Mouse (Mus musculus) hindbrain, embryonic 12.5 days (tissue): ENCODE results near the gene Nppa. TPM values are rescaled to one million over a fixed set of nuclear protein-coding genes. Genes with fewer than 3 reads are reported as not detected.

ENCODE experiments used
- ATAC-seq: fragments of 200-750 bp; cut with Nextera tagmentation; 2 replicates; pipeline ENCODE4 v1.8.0; 2017; ENCODE audit warnings: moderate TSS enrichment; ENCODE audit not compliant: low FRiP score
- H3K27ac ChIP-seq: fragments of 300-500 bp; sonication (generic); 2 replicates; pipeline ENCODE4 v1.5.1; 2016; ENCODE audit warnings: mild to moderate bottlenecking
- H3K27me3 ChIP-seq: fragments of 300-500 bp; sonication (generic); 2 replicates; pipeline ENCODE4 v1.6.1; 2016; ENCODE audit warnings: mild to moderate bottlenecking
- H3K36me3 ChIP-seq: fragments of 300-500 bp; sonication (generic); 2 replicates; pipeline ENCODE4 v1.6.1; 2016; ENCODE audit warnings: mild to moderate bottlenecking
- H3K4me1 ChIP-seq: fragments of 300-500 bp; sonication (generic); 2 replicates; pipeline ENCODE4 v1.6.1; 2016
- H3K4me2 ChIP-seq: fragments of 300-500 bp; sonication (generic); replicated peaks from 2 replicates; pipeline ENCODE4 v1.6.1; 2016; ENCODE audit warnings: mild to moderate bottlenecking
- H3K4me3 ChIP-seq: fragments of 300-500 bp; sonication (generic); 2 replicates; pipeline ENCODE4 v1.5.1; 2016; ENCODE audit warnings: mild to moderate bottlenecking
- H3K9ac ChIP-seq: fragments of 300-500 bp; sonication (generic); 2 replicates; pipeline ENCODE4 v1.6.1; 2016; ENCODE audit warnings: mild to moderate bottlenecking, moderate library complexity
- H3K9me3 ChIP-seq: fragments of 300-500 bp; sonication (generic); replicated peaks from 2 replicates; pipeline ENCODE4 v1.6.1; 2016; ENCODE audit warnings: mild to moderate bottlenecking
- WGBS: fragments of 180-500 bp; shearing (Covaris S2); methylation state at CpG from one replicate; pipeline ENCODE4 v1.1.7; 2016; 5-methylcytosine and 5-hydroxymethylcytosine counted together
- polyA plus RNA-seq: library from polyadenylated mRNA; unstranded; fragments of >200 nt; fragmentation: Nextera tagmentation; extraction: Ambion mirVana; gene quantifications from 2 replicates; pipeline ENCODE4 v1.2.1, GENCODE M21; 2016

Nppa gene
- polyA plus RNA-seq, 1 experiment from 2014 or later, result 1.9 TPM

GRCm38 (mm10) chr4:148016981-148017380, 16.5 kb downstream of the Nppa start:
- H3K27ac ChIP-seq, result no peak overlapping the region
- ATAC-seq, result no peak
- peaks cover 6% of the 10 kb centered on the region for H3K4me1 ChIP-seq
- peaks cover 100% of the 10 kb centered on the region for H3K36me3 ChIP-seq
- 80% methylated on average over 3 of the region's 3 CpGs for WGBS
- no peak overlapping the region for H3K4me3 ChIP-seq
- H3K27me3 ChIP-seq, result no peaks in the 10 kb centered on the region
- no peak overlapping the region for H3K9ac ChIP-seq
- H3K9me3 ChIP-seq, result no peaks in the 10 kb centered on the region
- no peak overlapping the region for H3K4me2 ChIP-seq

DNA sequence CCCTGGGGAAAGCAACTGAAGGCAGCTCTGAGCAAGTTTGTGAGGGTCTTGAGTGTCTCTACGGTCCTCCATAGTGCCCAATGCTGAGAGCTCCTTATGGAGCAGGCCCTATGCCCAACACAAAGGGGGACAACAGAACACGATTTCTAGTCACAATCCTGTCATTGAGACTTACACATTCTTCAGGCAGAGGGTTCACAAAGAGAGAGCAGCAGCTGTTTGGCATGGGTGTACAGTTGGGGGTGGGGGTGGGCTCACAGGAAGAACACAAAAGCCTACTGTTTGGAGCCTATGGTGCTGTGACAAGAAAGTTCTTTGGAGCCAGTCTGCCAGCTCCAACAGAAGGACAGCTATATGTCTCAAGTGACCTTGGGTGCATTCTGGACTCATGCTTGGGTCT, 17.9 kb downstream of the Nppa start:
- H3K9me3 ChIP-seq, result no peaks in the 10 kb centered on the region
- ATAC-seq, result peak; percentile 75
- peaks cover 100% of the 10 kb centered on the region for H3K36me3 ChIP-seq
- H3K4me2 ChIP-seq, result no peak overlapping the region
- no peak overlapping the region for H3K4me3 ChIP-seq
- peaks cover 6% of the 10 kb centered on the region for H3K4me1 ChIP-seq
- 42% methylated on average over 2 of the region's 2 CpGs for WGBS
- no peak overlapping the region for H3K9ac ChIP-seq
- H3K27ac ChIP-seq, result peak overlapping the region; percentile 68
- H3K27me3 ChIP-seq, result no peaks in the 10 kb centered on the region

DNA sequence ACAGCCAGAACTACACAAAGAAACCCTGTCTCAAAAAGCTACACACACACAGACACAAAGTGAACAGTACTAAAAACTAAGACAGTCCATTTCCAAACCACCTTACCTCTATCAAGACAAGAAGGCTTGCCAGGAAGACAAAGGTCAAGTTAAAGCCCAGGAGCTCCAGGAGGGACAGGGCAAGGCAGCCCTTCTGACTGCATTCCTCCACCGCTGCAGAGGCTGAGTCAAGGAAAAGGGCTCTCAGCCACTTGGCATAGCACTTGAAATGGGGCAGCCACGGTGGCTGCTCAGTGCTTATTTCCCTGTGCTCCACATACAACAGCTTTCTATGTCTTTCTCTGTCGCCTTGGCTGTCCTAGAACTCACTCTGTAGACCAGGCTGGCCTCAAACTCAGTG, 23.5 kb downstream of the Nppa start:
- H3K4me2 ChIP-seq, result no peak overlapping the region
- H3K4me3 ChIP-seq, result no peak overlapping the region
- ATAC-seq, result no peak
- no peaks in the 10 kb centered on the region for H3K27me3 ChIP-seq
- WGBS, result 87% methylated on average over 3 of the region's 3 CpGs
- no peak overlapping the region for H3K9ac ChIP-seq
- H3K9me3 ChIP-seq, result no peaks in the 10 kb centered on the region
- H3K4me1 ChIP-seq, result peaks cover 4% of the 10 kb centered on the region
- H3K36me3 ChIP-seq, result peaks cover 95% of the 10 kb centered on the region
- H3K27ac ChIP-seq, result no peak overlapping the region

DNA sequence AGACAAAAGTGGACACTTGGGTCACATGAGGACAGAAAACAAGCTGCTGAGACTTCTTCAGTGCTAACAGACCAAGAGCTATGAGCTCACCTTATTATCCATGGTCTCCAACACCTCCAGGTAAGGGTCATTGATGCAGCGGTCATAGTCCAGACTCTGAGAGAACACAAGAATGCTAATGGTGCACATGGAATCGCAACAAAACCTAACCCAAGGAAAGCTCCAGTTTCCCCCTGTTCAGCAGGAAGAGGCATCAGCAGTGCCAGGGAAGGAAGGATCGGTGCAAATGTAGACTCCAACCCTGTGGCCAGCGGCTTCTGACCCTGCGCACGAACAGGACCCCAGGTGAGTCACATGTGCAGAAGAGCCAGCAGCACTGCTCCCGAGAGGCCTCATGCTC, 28.8 kb downstream of the Nppa start:
- Histone ChIP-seq H3K27me3 (no peaks in the 10 kb centered on the region), H3K4me2 (no peak overlapping the region), H3K9ac (no peak overlapping the region), H3K9me3 (no peaks in the 10 kb centered on the region), H3K4me3 (no peak overlapping the region), H3K27ac (no peak overlapping the region), H3K4me1 (no peaks in the 10 kb centered on the region), H3K36me3 (peaks cover 61% of the 10 kb centered on the region)
- no peak for ATAC-seq
- 93% methylated on average over 7 of the region's 7 CpGs for WGBS

DNA sequence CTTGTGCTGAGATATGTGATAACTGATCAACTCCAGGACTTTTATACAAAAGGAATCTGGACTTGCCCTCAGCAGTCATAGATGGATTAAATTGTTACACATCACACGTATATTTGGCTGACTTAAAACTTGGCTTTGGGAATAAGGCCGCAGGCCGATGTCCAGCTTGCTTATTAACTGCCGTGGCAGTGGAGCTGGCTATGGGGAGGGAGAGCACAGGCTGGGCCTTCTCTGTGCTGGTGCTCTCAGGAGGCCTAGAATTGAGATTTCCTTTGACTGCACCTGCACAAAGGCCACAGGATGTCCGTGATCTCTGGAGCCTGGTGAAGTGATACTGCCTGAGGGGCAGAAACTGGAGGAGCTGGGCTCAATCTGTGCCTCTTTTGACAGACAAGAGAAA, 30.0 kb downstream of the Nppa start:
- Histone ChIP-seq H3K4me3 (no peak overlapping the region), H3K4me1 (no peaks in the 10 kb centered on the region), H3K9me3 (no peaks in the 10 kb centered on the region), H3K36me3 (peaks cover 56% of the 10 kb centered on the region), H3K27me3 (no peaks in the 10 kb centered on the region), H3K27ac (no peak overlapping the region), H3K4me2 (no peak overlapping the region), H3K9ac (no peak overlapping the region)
- no peak for ATAC-seq
- 88% methylated on average over 5 of the region's 5 CpGs for WGBS

DNA sequence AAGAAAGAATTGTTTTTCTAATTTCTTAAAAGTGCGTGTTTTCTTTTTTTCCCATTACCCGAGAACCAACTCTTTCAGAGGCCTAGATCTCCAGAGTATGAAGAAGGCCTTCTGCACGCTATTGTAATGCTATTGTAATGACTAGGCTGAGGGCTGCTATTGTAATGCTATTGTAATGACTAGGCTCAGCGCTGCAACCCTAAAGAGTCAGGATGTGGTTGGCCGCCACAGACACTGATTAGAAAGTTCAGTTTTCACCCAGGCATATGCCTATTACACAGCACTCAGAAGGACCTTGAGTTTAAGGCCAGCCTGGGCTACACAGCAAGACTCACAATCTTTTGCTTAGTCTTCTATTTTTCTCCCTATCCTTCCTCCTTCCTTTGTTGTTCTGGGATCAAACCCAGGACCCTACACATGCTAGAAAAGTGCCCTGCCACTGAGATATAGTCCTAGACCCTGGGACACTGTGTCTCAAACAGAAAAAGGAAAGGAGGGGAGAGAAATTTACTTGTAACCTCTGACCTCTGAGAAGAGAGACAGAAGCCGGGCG, 33.4 kb downstream of the Nppa start:
- no peak overlapping the region for H3K4me3 ChIP-seq
- H3K9ac ChIP-seq, result no peak overlapping the region
- 69% methylated on average over 7 of the region's 7 CpGs for WGBS
- H3K4me1 ChIP-seq, result peaks cover 9% of the 10 kb centered on the region
- ATAC-seq, result no peak
- no peak overlapping the region for H3K27ac ChIP-seq
- no peaks in the 10 kb centered on the region for H3K27me3 ChIP-seq
- no peak overlapping the region for H3K4me2 ChIP-seq
- no peaks in the 10 kb centered on the region for H3K9me3 ChIP-seq
- peaks cover 30% of the 10 kb centered on the region for H3K36me3 ChIP-seq

DNA sequence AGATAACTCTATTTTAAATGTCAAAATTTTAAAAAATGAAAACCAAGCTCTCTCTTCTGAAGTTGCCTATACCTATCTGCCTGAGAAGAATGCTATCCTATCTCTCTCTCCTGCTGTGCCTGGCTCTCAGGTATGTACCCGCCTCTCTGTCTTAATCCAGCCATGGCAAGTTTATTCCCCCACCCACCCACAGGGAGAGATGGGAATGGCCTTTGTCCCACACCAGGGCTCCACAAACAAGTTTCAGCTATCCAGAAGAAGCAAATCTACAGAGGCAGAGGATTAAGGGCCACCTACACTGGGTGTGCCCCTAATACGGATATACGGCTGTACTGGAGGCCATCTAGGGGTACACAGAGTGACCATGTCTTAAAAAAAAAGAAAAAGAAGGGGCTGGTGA, 34.9 kb downstream of the Nppa start:
- Histone ChIP-seq H3K36me3 (peaks cover 18% of the 10 kb centered on the region), H3K9ac (no peak overlapping the region), H3K27me3 (no peaks in the 10 kb centered on the region), H3K4me2 (no peak overlapping the region), H3K4me3 (no peak overlapping the region), H3K4me1 (peaks cover 22% of the 10 kb centered on the region), H3K27ac (no peak overlapping the region), H3K9me3 (no peaks in the 10 kb centered on the region)
- no peak for ATAC-seq
- WGBS, result 92% methylated on average over 3 of the region's 3 CpGs

DNA sequence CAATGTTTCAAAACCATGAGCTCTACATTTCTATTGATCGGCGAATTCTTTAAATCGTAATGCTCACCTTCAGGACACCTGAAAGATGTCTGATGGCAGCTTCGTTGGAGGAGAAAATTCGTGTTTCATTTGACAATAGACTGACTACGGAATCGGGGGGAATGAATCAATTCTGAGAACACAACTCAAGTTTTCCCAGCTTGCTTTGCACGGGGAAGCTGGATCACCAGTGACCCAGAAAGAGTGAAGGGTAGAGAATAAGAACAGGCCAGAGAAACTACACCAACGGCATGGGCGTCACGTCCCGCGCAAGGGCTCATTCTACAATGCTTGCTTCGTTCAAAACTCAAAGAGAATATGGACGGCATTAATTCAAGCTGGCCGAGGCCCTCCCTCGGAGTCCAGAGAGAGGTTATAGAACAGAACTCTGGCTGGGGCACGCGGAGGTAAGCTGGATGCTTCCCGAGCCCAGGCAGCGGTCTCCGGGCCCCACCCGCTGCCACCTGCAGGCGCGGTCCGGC, 37.6 kb downstream of the Nppa start:
- peak overlapping the region; percentile 68 for H3K4me2 ChIP-seq
- H3K9me3 ChIP-seq, result no peaks in the 10 kb centered on the region
- H3K27me3 ChIP-seq, result no peaks in the 10 kb centered on the region
- WGBS, result 7% methylated on average over 26 of the region's 26 CpGs
- no peak for ATAC-seq
- peaks cover 21% of the 10 kb centered on the region for H3K36me3 ChIP-seq
- H3K4me1 ChIP-seq, result peaks cover 49% of the 10 kb centered on the region
- peak overlapping the region; percentile 86 for H3K27ac ChIP-seq
- H3K4me3 ChIP-seq, result peak overlapping the region; percentile 80
- peak overlapping the region; percentile 76 for H3K9ac ChIP-seq

GRCm38 (mm10) chr4:148038600-148039253, 38.2 kb downstream of the Nppa start, which contains the start of the genes Clcn6 and Mthfr:
Gene Clcn6, minus strand, starts transcription at chr4:148038821.
Gene Mthfr, plus strand, starts transcription at chr4:148039077.
- H3K27me3 ChIP-seq, result no peaks in the 10 kb centered on the region
- H3K9ac ChIP-seq, result peak within 1 kb of the TSS; percentile 76
- H3K9me3 ChIP-seq, result no peaks in the 10 kb centered on the region
- H3K36me3 ChIP-seq, result peaks cover 24% of the 10 kb centered on the region
- peak within 1 kb of the TSS; percentile 92 for H3K4me2 ChIP-seq
- peak; percentile 93 for ATAC-seq
- H3K4me3 ChIP-seq, result peak within 1 kb of the TSS; percentile 80
- under 1% methylated on average over 54 of the region's 54 CpGs for WGBS
- H3K27ac ChIP-seq, result peak within 1 kb of the TSS; percentile 90
- H3K4me1 ChIP-seq, result peaks cover 49% of the 10 kb centered on the region

DNA sequence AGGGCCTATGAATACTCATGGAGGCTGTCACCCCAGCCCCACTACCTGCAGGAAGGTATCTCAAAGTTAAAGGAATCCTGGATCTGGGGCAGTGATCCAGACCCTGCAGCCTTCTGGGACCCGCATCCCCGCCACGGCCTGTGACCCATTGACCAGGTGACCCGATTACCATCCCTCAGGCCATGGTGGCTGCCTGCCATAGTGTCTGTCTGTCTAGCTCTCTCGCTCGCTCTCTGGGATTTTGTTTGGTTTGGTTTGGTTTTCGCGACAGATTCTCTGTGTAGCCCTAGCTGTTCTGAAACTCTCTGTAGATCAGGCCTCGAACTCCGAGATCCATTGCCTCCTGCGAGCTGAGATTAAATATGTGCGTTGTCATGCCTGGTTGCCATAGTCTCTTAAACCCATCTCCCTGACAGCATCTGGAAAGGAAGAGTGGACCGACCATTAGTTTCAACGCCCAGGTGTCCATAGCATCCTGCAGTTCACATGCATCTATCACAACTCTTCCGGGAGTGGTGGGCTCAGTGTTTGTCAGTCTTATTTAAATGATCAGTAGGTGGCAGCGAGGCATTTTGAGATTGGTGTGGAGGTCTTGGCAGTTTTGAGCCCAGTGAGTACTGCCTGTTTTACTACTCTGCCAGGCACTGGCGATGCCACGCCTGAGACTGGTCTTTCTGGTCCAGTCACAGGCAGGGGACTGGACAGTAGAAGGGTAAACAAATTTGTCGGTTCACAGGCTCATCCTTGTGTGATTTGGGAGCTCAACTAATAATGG, 38.9 kb downstream of the Nppa start:
- 22% methylated on average over 19 of the region's 19 CpGs for WGBS
- peaks cover 49% of the 10 kb centered on the region for H3K4me1 ChIP-seq
- ATAC-seq, result no peak; the same call in 1 of the 2 replicates

GRCm38 (mm10) chr4:148040029-148040830, 39.7 kb downstream of the Nppa start:
- whole genome bisulfite sequencing, result 64% methylated on average over 15 of the region's 15 CpGs
- Histone ChIP-seq H3K4me3 (peak overlapping the region; percentile 80), H3K27ac (peak overlapping the region; percentile 90), H3K4me2 (peak overlapping the region; percentile 92), H3K9ac (peak overlapping the region; percentile 73; the same call in 1 of the 2 replicates), H3K36me3 (peaks cover 24% of the 10 kb centered on the region), H3K9me3 (no peaks in the 10 kb centered on the region), H3K4me1 (peaks cover 49% of the 10 kb centered on the region), H3K27me3 (no peaks in the 10 kb centered on the region)
- 0 out of 2 replicates have a peak, but pooled peaks have one; percentile 0 for ATAC-seq

More for the DNA sequence above, 38.9 kb downstream of the Nppa start:
- H3K4me3 ChIP-seq, result peak overlapping the region; percentile 80
- peak overlapping the region; percentile 76 for H3K9ac ChIP-seq
- peak overlapping the region; percentile 90 for H3K27ac ChIP-seq
- no peaks in the 10 kb centered on the region for H3K27me3 ChIP-seq
- H3K4me2 ChIP-seq, result peak overlapping the region; percentile 92
- H3K36me3 ChIP-seq, result peaks cover 25% of the 10 kb centered on the region
- no peaks in the 10 kb centered on the region for H3K9me3 ChIP-seq
